Mouse (Mus musculus): ENCODE data around the gene Cdc26.

GRCm38 (mm10) chr4:62411606-62412005 lies 3.2 kb upstream of the Cdc26 start:
- TF ChIP-seq CTCF (IDR thresholded peaks at IDR 0.05; ENCODE audit: low read depth, low read length), result no peak
- TF ChIP-seq POLR2A (IDR thresholded peaks at IDR 0.05; ENCODE audit: extremely low read depth, insufficient read depth, low read length), result no peak
